Mouse (Mus musculus) left cerebral cortex, adult 18-20 months (tissue): ENCODE measurements around the gene Rnf8. TPM values are rescaled to one million over a fixed set of nuclear protein-coding genes. Genes with fewer than 3 reads are reported as not detected.

Experiments
- DNase-seq, 2 experiments: peaks; one replicate each; pipeline ENCODE4 v3.0.0; 2021 to 2022; ENCODE audit warnings: low spot score in 2 of 2, mixed read lengths in 1 of 2
- total RNA-seq, 2 experiments: library from RNA; stranded (reverse); gene quantifications; 2 replicates each; pipeline ENCODE4 v1.2.3; 2021

Rnf8 gene
- total RNA-seq, 2 experiments from 2014 or later: 53.8 to 66.2 TPM

DNA sequence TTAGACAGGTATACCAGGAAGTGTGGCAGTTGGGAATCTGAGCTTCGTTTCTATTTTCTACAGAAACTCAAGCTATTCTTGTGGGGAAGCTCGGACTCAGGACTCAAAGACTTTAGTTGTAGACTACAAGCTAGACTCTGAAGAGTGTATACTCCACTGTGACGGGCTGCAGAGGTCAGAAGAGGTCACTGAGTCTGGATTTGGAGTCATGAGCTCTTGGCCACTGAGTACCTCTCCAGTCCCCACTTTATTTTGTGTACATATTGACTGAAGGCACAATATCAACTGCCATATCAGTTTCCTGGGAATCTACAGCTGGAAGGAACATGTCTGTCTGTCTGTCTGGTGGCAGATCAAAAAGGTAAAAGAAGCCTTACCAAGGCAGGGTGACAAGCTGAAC, 4.6 kb downstream of the Rnf8 start:
- DNase-seq: no peak

DNA sequence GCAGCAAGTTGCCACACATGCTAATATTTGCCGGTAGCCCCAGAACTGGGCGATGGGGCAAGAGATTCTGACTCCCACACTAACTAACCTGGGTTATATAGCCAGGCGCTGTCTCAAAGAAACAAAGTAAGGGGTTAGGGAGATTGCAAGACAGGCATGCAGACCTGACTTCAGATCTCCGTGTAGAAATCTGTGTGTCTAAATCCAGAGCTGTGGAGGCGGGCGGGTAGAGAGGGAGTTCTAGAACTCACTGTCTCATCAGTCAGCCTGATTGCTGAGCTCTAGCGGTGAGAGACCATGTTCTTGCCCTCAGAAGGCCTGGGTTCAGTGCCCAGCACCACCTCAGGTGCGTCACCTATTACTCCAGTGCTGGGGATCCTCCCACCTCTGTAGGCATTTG, 8.9 kb downstream of the Rnf8 start:
- DNase-seq: peak; percentile 24 to 31

DNA sequence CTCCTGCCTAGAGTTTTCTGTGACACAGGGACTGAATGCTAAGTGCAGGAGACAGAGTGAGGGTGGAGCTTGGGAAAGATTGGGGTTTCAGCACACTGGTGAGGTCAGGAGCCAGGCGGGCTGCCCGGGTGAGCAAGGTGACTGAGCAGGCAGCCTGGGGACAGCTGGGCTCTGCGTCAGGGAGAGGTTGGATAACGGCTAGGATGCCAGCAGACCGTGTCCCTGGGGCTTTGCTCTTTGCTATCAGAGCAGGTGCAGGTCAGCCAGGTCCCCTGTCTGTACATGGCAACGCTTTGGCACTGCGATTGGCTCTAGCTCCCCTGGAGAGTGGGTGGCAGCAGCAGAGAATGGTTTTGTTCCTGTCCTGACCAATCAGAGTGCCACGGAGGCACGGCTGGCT, 12.7 kb downstream of the Rnf8 start:
- no peak for DNase-seq

DNA sequence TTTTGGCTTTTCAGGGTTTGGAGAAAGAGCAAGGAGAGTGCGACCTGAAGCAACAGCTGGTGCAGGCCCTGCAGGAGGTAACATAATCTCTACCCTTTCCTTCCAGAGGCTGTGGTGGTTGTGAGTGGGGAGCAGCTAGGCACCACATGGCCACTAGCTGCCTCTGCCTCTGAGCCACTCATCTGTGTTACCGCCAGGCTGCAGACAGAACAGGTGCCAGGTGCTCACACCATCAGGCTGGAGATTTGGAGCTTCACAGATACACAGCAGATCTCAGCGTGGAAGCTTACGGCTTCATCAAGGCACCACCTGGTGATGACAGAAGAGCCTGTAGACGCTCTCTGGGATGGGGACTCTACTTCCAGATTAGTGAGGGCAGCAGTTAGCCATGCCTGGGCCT, 14.4 kb downstream of the Rnf8 start:
- DNase-seq: no peak

DNA sequence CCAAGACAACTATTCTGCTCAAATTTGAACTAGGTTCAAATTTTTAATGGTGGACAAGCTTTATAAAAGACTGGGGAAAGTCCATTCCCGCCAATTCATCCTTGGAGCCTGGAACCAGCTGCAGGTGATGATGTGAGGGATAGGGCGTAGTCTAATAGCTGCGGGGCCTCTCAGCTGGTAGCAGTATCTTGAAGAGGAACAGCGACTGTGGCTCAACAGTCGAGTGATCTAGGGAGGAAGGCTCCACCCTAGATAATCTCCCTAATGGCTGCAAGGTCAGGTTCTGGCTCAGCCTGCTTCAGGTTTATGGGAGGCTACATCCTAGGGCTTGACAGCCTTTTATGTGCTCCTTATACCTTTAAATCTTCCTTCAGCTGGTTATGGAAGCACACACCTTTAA, 15.0 kb downstream of the Rnf8 start:
- no peak for DNase-seq

DNA sequence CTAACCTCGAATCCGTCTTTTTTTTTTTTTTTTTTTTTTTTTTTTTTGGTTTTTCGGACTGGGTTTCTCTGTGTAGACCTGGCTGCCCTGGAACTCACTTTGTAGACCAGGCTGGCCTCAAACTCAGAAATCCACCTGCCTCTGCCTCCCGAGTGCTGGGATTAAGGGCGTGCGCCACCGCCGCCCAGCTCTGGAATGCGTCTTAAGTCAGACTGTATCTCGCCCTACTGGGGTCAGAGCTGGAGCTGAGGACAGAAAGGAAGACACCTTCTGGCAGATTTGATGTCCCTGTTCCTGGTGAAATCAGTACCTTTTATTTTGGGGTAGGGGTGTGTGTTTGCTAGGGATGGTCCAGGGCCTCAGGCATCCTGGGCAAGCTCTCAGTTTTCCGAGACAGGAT, 17.7 kb downstream of the Rnf8 start:
- no peak for DNase-seq

DNA sequence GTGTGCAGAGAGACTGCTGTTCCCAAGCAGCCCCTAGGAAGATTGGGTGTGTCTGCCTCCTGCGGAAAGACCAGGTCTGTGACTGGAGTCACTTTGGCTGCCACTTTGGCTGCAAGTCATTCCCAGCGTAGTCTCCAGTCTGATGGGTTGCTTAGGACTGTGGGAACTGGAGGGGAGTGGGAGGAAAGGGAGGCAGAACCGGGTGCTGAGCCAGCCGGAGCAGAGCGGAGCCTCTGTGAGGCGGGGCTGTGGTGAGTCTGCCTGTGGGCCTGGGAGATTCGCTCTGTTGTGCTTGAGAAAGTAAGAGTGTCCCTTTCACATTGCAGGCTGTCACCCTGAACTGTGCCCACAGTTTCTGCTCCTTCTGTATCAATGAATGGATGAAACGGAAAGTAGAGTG, 20.9 kb downstream of the Rnf8 start:
- DNase-seq: peak; percentile 28 to 36

DNA sequence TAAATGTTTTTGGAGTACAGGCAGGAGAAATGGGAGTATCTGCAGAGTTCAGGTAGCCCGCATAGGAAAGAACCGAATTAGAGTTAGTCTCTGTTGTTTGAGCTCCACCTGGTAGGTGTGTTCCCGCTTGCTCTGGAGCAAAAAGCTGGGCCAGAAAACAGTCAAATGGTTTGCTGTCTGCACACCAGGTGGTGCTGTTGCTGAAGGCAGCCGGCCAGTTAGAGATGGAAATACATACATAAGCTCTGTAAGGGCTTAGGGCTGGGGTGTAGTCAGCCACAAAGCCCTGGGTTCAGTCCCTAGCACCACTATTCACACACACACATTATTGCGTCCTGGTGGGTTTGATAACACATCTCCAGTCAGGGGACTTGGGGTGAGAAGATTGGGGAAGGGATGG, 21.5 kb downstream of the Rnf8 start:
- peak; percentile 49 for DNase-seq

DNA sequence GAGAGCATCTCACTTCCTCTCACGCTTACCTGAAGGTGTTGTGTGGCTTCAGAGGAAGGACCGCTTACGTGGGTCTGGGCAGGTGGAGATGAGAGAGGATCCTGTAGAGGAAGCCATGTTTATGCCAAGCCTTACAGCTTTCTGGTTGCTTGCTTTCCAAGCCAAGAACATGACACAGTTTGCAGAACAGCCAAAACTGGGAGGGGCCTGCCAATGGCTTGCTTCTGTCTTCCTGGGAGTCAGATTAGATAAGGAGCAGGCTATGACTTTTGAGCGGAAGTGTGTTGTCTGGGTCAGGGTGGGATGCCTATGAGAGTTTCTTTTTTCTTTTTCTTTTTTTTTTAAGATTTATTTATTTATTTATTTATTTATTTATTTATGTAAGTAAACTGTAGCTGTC, 22.8 kb downstream of the Rnf8 start:
- DNase-seq: no peak

DNA sequence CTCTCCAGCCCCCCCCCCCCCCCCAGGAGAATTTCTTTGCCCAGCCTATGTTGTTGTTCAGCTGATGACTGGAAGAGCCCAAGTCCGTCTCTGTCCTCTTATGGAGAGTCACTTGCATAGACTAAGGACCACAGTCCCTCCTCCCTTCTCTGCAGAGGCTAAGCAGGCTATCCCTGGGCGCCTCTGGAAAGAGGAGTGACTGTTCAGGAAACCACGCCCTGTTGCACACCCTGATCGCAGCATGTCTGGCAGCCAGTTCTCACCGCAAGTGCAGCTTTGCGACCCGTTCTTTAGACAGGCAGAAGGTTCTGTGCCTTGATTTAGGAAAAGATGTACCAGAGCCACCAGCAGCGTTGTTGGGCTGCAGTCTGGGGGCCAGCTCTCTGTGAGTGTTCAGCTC, 23.3 kb downstream of the Rnf8 start:
- no peak for DNase-seq

DNA sequence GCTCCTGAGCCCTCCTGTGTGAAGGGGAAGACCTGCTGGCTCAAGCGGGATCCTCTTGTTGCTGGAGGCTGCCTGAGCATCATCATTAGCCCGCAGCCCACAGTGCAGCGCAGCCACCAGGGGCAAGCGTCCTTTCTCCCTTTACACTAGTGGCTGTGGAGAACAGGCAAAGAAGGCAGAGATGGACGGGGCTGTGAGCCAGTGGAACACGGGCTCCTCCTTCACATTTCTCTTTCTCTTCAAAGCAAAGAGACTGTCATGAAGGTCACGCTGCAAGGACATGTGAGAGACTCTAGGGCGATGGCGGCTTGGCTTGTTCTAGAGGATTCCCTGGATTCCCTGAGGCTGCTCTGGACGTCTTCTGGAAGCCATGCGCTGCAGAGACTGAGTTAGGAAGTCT, 26.4 kb downstream of the Rnf8 start:
- DNase-seq: no peak

DNA sequence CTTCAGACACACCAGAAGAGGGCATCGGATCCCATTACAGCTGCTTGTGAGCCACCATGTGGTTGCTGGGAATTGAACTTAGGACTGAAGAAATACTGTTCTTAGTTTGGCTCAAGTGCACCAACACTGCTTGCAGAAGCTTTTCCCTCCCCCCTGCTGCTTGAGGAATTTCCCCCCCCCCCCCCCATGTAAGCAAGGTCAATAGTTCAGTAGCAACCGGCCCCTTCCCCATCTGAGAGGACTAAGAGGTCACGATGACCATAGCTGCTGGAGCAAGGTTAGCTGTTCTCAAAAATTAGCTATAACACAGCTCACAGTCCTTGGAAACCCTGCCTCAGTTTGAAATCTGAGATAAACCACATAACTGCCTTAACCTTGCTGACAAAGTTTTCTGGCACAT, 27.6 kb downstream of the Rnf8 start:
- no peak for DNase-seq

DNA sequence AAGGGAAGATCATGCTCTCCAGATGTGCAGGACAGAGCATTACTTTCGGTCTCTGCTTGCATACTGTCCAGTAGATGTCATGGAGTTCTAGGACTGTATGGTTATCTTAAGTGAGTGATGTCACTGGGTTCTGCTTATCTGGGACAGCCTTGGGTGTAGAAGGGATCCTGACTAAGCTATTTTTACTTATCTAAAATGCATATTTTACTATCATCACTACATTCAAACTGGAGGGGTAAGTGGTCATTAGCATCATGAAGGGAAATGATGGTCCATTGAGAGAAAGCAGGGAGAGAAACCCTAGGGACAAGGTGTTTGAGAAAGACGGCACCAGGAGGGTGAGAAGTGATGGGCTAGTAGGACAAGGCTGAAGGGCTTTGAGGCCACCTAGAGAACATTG, 43.7 kb downstream of the Rnf8 start:
- no peak for DNase-seq

DNA sequence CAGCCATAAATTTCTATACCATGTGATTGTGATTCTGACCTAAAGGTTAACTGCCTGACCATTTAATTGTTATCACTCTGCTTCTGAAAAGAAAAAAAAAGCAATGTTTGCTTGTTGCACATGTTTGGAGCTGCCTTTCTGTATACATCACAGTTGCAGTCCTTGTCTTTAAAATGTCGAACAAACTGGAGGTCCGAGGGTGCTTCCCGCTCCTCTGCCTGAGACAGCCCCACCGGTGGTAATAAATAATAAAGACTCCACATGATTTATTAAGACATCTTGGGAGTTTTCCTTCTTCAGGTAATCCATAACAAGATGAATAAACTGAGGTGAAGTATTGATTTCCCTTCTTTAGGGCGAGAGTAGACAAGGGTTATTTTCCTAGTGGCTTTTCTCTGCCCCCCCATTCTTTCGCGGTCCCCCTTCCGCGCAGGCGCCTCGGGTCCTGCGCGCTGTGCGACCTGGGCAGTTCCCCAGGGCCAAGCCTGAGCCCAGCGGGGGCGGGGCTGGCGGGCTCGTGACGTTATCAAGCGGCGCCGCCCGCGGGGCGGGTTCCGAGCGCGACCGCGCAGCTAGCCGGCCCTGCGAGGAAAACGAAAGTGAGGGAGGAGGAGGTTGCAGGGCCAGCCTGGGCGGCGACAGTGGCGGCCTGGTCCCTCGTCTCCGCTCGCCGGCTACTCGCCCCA, 45.6 kb downstream of the Rnf8 start, which contains the start of gene Cmtr1:
Gene Cmtr1 (plus strand): TSS at position 520 of the 686 bp plus-strand sequence.
- peak; percentile 92 to 95 for DNase-seq

DNA sequence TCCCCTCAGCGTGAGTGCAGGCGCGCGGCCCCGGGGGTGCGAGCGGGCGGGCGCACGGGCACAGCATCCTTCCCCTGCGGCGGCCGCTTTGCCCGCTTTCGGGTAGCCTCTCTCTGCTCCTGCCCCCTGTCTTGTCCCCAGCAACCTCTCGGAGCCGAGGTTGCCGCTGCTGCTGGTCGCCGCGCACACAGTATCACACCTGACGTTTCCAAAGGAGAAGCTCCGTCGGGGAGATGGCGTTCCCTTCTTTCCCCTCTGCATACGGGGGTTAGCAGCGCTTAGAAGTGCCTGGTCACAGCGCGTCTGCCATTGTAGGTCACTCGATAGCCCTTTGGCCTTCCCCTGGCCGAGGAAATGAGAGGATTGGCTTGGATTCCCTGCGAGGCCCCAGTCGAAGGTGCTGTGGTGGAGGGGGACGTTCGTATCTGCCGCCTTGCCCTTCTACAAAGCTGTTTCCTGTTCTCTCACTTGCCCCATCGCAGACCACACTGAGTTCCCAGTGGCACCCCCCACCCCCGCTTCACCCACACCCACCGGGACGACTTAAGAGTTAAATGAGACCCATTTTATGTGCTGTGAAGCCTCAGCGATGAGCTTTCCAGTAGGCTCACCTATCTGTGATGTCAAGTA, 46.3 kb downstream of the Rnf8 start:
- peak in 1 of 2 experiments; percentile 18 for DNase-seq

DNA sequence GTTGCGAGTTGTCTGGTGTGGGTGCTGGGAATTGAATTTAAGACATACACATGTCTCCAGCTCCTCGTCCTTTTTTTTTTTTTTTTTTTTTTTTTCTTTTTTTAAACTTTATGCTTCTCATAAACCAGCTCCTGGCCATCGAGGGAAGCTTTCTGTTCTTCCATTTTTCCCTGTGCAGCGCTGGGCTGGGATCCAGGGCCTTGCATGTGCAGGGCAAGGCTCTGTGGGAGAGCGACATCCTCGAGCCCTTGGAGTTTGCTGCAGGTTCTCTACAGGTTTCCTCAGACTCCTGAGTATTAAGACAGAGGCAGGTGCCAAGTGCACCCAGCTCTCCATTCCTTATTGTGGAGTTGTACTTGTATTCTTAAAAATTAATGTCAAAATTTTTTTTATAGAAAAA, 47.6 kb downstream of the Rnf8 start:
- DNase-seq: no peak

DNA sequence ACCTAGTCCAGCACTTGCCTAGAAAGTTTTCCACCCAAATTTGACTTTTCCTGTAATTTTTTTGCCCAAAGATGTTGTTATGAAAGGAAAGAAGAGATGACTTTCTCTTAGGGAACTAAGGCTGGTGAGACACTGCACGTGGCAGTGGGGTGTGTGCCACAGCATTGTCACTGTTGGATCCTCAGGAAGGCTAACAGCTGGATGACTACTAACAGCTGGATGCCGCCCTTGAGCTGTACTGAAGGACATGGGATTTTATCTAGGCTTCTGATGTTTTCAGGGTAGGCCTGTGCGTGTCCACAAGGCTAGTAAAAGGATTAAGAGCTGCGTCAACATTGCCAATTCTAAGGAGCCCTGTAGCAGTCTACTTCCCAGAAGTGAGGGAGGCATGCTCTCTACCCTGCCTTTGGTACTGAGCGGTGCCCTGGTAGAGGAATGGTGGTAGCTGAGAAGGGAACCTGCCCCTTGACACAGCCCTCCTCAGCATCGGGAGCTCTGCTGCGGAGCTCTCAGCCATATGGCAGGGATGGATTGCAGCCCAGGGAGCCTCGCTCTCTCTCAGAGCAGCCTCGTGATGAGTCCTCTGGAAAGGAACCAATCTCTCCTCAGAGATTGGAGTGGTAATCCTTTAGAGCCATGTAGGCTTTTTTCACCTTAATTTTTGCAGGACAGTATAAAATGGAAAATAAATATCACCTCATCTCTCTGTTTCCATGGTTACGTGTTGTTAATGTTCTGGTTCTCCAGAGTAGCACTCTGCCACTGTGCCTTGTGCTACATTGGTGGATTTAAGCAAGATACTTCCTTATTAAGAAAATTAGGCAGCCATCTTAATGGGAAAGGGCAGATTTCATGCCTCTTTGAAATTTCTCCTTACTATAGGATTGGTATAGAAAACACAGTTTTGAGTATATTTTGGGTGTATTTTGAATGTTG, 53.7 kb downstream of the Rnf8 start:
- peak; percentile 52 to 58 for DNase-seq

DNA sequence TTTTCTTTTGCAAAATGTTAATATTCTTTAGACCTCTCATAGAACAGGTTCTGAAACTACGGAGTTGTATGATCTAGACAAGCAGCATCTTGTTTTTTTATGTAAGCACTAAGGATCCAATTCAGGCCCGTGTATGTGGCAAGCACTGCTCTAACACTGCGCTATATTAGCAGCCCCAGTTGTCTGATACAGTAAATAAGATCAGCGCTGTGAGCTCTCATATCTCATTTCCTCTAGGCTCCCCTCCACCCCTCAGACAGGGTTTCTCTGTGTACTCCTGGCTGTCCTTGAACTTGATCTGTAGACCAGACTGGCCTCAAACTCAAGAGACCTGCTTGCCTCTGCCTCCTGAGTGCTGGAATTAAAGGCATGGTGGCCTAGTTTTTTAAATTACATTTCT, 54.4 kb downstream of the Rnf8 start:
- no peak for DNase-seq

DNA sequence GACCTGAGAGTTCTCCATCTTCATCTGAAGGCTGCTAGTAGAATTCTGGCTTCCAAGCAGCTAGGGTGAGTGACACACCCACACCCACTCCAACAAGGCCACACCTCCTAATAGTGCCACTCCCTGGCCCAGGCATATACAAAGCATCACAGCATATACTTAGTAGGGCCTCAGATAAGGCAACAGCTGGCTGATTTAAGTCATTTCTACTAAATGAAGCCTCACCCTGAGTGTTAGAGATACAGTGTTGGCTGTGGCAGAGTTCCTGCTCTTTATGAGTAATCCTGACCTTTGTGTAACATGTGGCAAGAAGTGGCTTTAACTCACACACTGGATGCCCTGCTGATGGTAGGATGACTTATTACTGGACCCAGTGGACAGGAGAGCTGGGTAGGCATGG, 55.3 kb downstream of the Rnf8 start:
- no peak for DNase-seq

DNA sequence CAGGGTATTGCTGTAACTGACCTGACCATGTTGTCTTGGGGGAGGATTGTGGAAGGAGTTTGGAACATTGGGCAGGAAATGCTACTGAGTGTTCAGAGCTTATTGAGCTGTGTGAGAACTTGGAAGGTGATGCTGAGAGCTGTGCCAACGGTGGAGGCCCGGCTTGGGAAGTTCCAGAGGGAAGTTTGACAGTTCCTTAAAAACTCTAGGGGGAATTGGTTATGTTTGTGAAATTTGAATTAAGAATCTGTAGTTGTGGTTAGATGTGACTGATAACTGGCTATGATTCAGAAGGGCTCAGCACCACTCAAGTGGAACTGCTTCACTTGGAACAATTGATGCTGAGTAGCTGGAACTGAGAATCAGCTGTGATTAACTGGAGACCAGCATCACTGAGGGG, 56.4 kb downstream of the Rnf8 start:
- DNase-seq: no peak

DNA sequence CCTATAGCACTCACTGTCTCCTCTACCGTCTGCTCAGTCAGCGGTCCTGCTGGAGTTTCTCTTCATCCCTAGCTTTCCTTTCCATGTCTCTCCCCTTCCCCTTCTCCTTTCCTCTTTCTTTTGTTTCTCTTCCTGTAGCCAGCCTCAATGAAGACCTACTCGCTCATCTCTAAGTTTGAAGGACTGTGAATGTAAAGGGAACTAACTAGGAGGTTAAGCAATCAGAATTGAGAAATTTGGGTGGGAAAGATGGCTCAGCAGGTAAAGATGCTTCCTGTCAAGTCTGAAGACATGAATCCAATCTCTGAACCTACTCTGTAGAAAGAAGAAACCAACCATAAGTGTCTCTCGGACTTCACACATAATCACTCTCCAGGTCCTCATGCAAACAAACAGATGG, 58.7 kb downstream of the Rnf8 start:
- DNase-seq: no peak

DNA sequence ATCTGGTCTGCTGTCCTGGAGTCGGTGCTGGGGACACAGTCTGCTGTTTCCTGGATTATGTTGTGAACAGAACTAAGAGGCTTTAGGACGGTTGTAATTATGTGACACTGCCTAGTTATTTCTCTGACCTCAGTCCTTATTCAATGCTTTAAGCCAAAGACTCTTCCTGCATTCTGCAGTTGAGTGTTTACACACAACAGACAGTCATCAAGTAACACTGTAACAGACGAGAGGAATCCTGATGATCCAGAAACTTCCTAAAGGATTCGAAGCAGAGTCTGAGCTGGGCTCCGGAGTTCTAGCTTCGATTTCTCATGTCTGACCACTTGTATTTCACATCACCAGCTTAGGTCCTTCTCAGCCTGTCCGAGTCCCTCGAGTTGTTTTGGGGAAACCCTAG, 63.9 kb downstream of the Rnf8 start:
- no peak for DNase-seq
